Mouse (Mus musculus) lung, embryonic 14.5 days (tissue): ENCODE measurements around the gene Stat5a. TPM values are rescaled to one million over a fixed set of nuclear protein-coding genes. Genes with fewer than 3 reads are reported as not detected.

Experiments
- ATAC-seq: fragments of 200-750 bp; cut with Nextera tagmentation; 2 replicates; pipeline ENCODE4 v1.8.0; 2017; ENCODE audit warnings: mild to moderate bottlenecking, moderate TSS enrichment, moderate library complexity; ENCODE audit not compliant: insufficient read depth
- DNase-seq: peaks from one replicate; pipeline ENCODE4 v3.0.0-alpha.2; 2015
- H3K27ac ChIP-seq: fragments of 300-500 bp; sonication (generic); 2 replicates; pipeline ENCODE4 v1.5.1; 2014; ENCODE audit warnings: low read depth, mild to moderate bottlenecking, moderate library complexity
- H3K27me3 ChIP-seq: fragments of 300-500 bp; sonication (generic); 2 replicates; pipeline ENCODE4 v1.6.1; 2014; ENCODE audit warnings: low read length, control low read depth; ENCODE audit not compliant: insufficient read depth
- H3K36me3 ChIP-seq: fragments of 300-500 bp; sonication (generic); 2 replicates; pipeline ENCODE4 v1.6.1; 2014; ENCODE audit warnings: control low read depth; ENCODE audit not compliant: insufficient read depth
- H3K4me1 ChIP-seq: fragments of 300-500 bp; sonication (generic); 2 replicates; pipeline ENCODE4 v1.6.1; 2014; ENCODE audit warnings: antibody characterized with exemption, control low read depth; ENCODE audit not compliant: insufficient read depth
- H3K4me2 ChIP-seq: fragments of 300-500 bp; sonication (generic); 2 replicates; pipeline ENCODE4 v1.6.1; 2014; ENCODE audit warnings: mild to moderate bottlenecking
- H3K4me3 ChIP-seq: fragments of 300-500 bp; sonication (generic); 2 replicates; pipeline ENCODE4 v1.5.1; 2014; ENCODE audit warnings: low read depth, low read length
- H3K9ac ChIP-seq: fragments of 300-500 bp; sonication (generic); 2 replicates; pipeline ENCODE4 v1.6.1; 2014
- H3K9me3 ChIP-seq: fragments of 300-500 bp; sonication (generic); 2 replicates; pipeline ENCODE4 v1.6.1; 2016; ENCODE audit warnings: low read depth, low read length, control low read depth
- CTCF ChIP-seq: IDR thresholded peaks from 2 replicates; pipeline ENCODE4 v1.5.1; 2016; ENCODE audit warnings: antibody characterized with exemption, low read depth
- WGBS: fragments of 180-500 bp; shearing (Covaris S2); extraction: QIAGEN DNeasy Blood & Tissue Kit; methylation state at CpG from one replicate; pipeline ENCODE4 v1.1.7; 2014; 5-methylcytosine and 5-hydroxymethylcytosine counted together
- polyA plus RNA-seq: library from polyadenylated mRNA; unstranded; fragments of >200 nt; fragmentation: Nextera tagmentation; extraction: Ambion mirVana; gene quantifications from 2 replicates; pipeline ENCODE4 v1.2.1, GENCODE M21; 2014

The Stat5a gene
- polyA plus RNA-seq, 1 experiment from 2014 or later = 5.8 TPM

- no peak for ATAC-seq
- H3K27me3 ChIP-seq = no peaks in the 10 kb centered on the region
- no peak overlapping the region for H3K9ac ChIP-seq
- H3K9me3 ChIP-seq = no peaks in the 10 kb centered on the region
- WGBS = 41% methylated on average over 10 of the region's 10 CpGs
- H3K36me3 ChIP-seq = peaks cover 18% of the 10 kb centered on the region; the same call in 1 of the 2 replicates
- no peak overlapping the region for H3K27ac ChIP-seq
- H3K4me2 ChIP-seq = no peak overlapping the region
- no peak overlapping the region for H3K4me3 ChIP-seq
- H3K4me1 ChIP-seq = no peaks in the 10 kb centered on the region; the same call in 1 of the 2 replicates
- TF ChIP-seq CTCF = no peak
- no peak for DNase-seq
Measured at GRCm38 (mm10) chr11:100888348-100888820, 29.2 kb downstream of the Stat5a start.

- ATAC-seq (no peak), DNase-seq (no peak)
- H3K36me3 ChIP-seq = peaks cover 20% of the 10 kb centered on the region; the same call in 1 of the 2 replicates
Measured at GRCm38 (mm10) chr11:100890481-100890880, 31.3 kb downstream of the Stat5a start.

GRCm38 (mm10) chr11:100891256-100892123, 32.3 kb downstream of the Stat5a start:
- DNase-seq (peak; percentile 48), ATAC-seq (peak; percentile 50)
- no peak overlapping the region; the same call in 1 of the 2 replicates for H3K9ac ChIP-seq
- no peak overlapping the region for H3K4me3 ChIP-seq
- H3K36me3 ChIP-seq = 0 out of 2 replicates have a peak, but pooled peaks cover 23% of the 10 kb centered on the region
- H3K4me1 ChIP-seq = no peaks in the 10 kb centered on the region; the same call in 1 of the 2 replicates
- no peak for TF ChIP-seq CTCF
- 49% methylated on average over 15 of the region's 15 CpGs for WGBS
- H3K27me3 ChIP-seq = no peaks in the 10 kb centered on the region
- peak overlapping the region; percentile 69; the same call in 1 of the 2 replicates for H3K27ac ChIP-seq
- 0 out of 2 replicates have a peak overlapping the region, but pooled peaks have one; percentile 23 for H3K4me2 ChIP-seq
- H3K9me3 ChIP-seq = no peaks in the 10 kb centered on the region

More at GRCm38 (mm10) chr11:100890481-100890880, 31.3 kb downstream of the Stat5a start:
- no peaks in the 10 kb centered on the region; the same call in 1 of the 2 replicates for H3K4me1 ChIP-seq
- peak overlapping the region; percentile 69; the same call in 1 of the 2 replicates for H3K27ac ChIP-seq
- H3K9me3 ChIP-seq = no peaks in the 10 kb centered on the region
- 64% methylated on average over 6 of the region's 6 CpGs for WGBS
- no peak overlapping the region for H3K4me3 ChIP-seq
- H3K9ac ChIP-seq = no peak overlapping the region
- no peak overlapping the region for H3K4me2 ChIP-seq
- TF ChIP-seq CTCF = no peak
- no peaks in the 10 kb centered on the region for H3K27me3 ChIP-seq

- Histone ChIP-seq H3K27me3 (no peaks in the 10 kb centered on the region), H3K36me3 (0 out of 2 replicates have a peak, but pooled peaks cover 23% of the 10 kb centered on the region), H3K27ac (0 out of 2 replicates have a peak overlapping the region, but pooled peaks have one; percentile 18), H3K9me3 (no peaks in the 10 kb centered on the region), H3K9ac (no peak overlapping the region), H3K4me1 (no peaks in the 10 kb centered on the region; the same call in 1 of the 2 replicates), H3K4me3 (no peak overlapping the region), H3K4me2 (no peak overlapping the region)
- no peak for TF ChIP-seq CTCF
- DNase-seq = no peak
- 85% methylated on average over 5 of the region's 5 CpGs for WGBS
- no peak for ATAC-seq
Measured at GRCm38 (mm10) chr11:100892435-100892834, 33.3 kb downstream of the Stat5a start.

GRCm38 (mm10) chr11:100893482-100893881, 34.3 kb downstream of the Stat5a start:
- peak; percentile 100 for TF ChIP-seq CTCF
- 18% methylated on average over 9 of the region's 9 CpGs for WGBS
- no peak overlapping the region for H3K4me3 ChIP-seq
- H3K9ac ChIP-seq = no peak overlapping the region
- no peaks in the 10 kb centered on the region for H3K9me3 ChIP-seq
- ATAC-seq (peak; percentile 69), DNase-seq (peak; percentile 95)
- no peak overlapping the region for H3K27ac ChIP-seq
- no peaks in the 10 kb centered on the region for H3K27me3 ChIP-seq
- H3K4me2 ChIP-seq = no peak overlapping the region
- no peaks in the 10 kb centered on the region; the same call in 1 of the 2 replicates for H3K4me1 ChIP-seq
- 0 out of 2 replicates have a peak, but pooled peaks cover 26% of the 10 kb centered on the region for H3K36me3 ChIP-seq

GRCm38 (mm10) chr11:100894146-100894918, 35.2 kb downstream of the Stat5a start:
- no peak overlapping the region for H3K4me2 ChIP-seq
- no peak overlapping the region for H3K4me3 ChIP-seq
- H3K36me3 ChIP-seq = 0 out of 2 replicates have a peak, but pooled peaks cover 26% of the 10 kb centered on the region
- H3K4me1 ChIP-seq = no peaks in the 10 kb centered on the region
- ATAC-seq (no peak), DNase-seq (no peak)
- no peaks in the 10 kb centered on the region for H3K9me3 ChIP-seq
- no peak overlapping the region for H3K9ac ChIP-seq
- 68% methylated on average over 9 of the region's 9 CpGs for WGBS
- no peak overlapping the region for H3K27ac ChIP-seq
- TF ChIP-seq CTCF = no peak
- no peaks in the 10 kb centered on the region for H3K27me3 ChIP-seq
